Mouse (Mus musculus): ENCODE measurements at regions not wholly inside any gene's neighbourhood (a gene's known extent, or its start where the extent isn't known, plus 50 kb on each side); places are given as distances from the start of the nearest gene placed in this dataset.

GRCm38 (mm10) chrX:158544021-158544420 is 500.9 kb upstream of the Cnksr2 start:
- ChIA-PET CTCF (no interaction called here), POLR2A (no interaction called here)

DNA sequence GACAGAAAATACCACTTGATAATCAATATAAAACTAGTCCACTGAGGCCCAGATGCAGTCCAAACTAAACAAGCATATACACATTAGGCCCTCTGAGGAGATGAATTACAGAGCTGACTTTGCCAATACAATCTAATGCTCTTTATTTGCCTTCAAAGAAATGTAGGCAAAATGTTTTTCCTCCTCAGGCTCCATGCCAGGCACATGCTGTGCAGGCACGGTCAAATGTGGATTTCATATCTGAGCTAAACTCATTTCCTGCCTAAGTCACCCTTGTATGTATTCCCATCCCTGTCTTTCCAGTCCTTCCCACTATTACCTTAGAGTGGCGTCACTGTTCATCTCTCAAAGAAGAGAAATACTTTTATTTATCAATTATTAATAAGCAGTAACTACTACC is 534.8 kb upstream of the Cnksr2 start:
- ChIA-PET POLR2A (no interaction called here), CTCF (no interaction called here)

GRCm38 (mm10) chrX:158613136-158613535 is 570.0 kb upstream of the Cnksr2 start:
- POLR2A ChIA-PET = no interaction called here
- CTCF ChIA-PET = interaction anchor here in 1 of 4 experiments (0.7 kb wide), 1 partner anchor 944 kb away, joined by 5 read pairs; no protein-coding TSS in a partner anchor

DNA sequence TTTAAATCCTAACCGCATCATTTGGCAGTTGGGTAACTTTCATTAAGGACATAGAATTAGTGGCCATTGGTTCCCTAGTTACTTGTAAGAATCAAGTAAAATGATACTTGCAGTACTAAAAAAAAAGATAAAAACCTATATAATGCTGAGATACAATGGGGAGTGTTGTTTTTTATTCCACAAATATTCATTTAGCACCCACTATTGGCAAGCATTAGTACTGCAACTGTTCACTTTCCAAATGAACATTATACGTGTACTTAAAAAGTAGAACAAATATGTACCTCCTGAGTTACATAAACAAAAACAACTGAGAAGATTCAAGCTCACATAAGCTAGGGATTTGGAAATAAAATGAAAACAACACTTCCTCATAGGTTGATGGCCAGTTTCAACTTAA is 570.5 kb upstream of the Cnksr2 start:
- POLR2A ChIA-PET = no interaction called here
- CTCF ChIA-PET = no interaction called here

- POLR2A ChIA-PET = no interaction called here
- CTCF ChIA-PET = no interaction called here
Observed at GRCm38 (mm10) chrX:158614029-158614428, 570.9 kb upstream of the Cnksr2 start.

DNA sequence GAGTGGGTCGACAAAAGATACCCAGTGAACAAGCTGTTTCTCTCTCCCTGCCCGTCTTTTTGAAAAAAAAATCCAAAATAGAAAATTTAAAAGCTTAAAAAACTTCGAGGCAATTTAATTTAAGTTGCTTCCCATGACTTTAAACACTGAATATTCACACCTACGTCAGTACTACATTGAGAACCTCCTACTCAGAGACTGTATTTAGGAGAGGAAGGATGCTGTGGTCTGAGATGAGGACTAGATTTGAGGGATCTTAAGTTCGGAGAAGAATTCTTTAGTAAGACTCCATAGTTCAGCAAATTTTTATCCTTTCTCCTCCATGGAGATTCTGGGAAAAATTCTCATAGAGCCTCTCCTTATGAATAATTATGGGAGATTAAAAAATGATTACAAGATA is 571.4 kb upstream of the Cnksr2 start:
- ChIA-PET POLR2A (no interaction called here), CTCF (no interaction called here)

DNA sequence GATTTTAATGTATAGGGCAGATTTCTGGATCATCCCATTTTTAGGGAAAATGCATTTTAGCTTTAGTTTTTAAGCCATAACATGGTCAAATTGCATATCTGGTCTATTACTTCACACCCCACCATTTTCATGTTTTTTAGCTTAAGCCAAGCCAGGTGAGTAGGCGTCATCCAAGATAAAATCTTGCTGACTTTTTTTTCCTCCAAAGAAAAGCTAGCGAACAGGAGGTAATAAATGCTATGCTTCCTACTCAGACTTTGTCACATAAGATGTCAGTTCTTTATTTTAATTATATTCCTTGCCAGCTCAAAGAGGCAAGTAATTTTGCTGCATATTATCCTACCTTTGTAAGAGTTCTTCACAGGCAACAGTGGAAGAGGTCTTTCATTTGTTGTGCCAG is 572.0 kb upstream of the Cnksr2 start:
- POLR2A ChIA-PET = no interaction called here
- CTCF ChIA-PET = no interaction called here

DNA sequence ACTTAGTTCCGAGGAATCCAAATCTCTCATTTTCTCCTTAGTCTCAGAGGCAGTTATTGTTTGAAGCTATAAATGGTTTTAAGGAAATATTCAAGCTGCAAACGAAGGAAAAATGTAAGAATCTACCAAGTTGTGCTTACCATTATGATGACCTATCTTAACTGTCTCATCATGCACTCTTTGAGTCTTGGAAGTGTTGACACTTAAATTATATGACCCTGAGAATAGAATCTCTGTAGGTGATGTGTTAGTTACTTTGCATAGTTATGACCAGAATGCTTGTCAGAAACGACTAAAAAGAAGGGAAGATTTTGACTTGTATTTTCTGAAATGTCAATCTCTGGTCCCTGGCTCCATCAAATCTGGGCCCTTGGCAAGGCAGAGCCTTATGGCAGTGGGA is 582.7 kb upstream of the Rps6ka3 start:
- POLR2A ChIA-PET = no interaction called here

DNA sequence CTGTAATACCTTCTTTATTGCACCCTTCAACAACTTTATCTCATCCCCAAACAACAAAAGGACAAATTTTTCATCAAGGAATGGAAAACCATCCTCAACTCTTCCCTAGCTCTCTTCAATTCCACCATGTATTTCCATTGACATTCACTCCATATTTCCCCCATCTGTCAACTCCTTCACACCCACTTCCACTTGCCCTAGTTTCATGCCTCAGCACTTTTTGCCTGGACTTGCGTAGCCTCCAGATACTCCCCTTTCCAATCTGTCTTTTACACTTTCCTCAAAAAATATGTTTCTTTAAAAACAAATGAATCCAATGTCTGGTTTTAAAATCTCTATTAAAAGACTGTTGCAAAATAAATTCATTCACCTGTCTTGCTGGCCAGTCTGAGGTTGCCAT is 577.7 kb upstream of the Rps6ka3 start:
- ChIA-PET CTCF (no interaction called here), POLR2A (no interaction called here)

More for the DNA sequence above, 582.7 kb upstream of the Rps6ka3 start:
- CTCF ChIA-PET = no interaction called here

GRCm38 (mm10) chrX:158652226-158652625 is 557.9 kb upstream of the Rps6ka3 start:
- ChIA-PET POLR2A (no interaction called here), CTCF (no interaction called here)

GRCm38 (mm10) chrX:158656188-158656587 is 553.9 kb upstream of the Rps6ka3 start:
- POLR2A ChIA-PET = no interaction called here
- CTCF ChIA-PET = no interaction called here

DNA sequence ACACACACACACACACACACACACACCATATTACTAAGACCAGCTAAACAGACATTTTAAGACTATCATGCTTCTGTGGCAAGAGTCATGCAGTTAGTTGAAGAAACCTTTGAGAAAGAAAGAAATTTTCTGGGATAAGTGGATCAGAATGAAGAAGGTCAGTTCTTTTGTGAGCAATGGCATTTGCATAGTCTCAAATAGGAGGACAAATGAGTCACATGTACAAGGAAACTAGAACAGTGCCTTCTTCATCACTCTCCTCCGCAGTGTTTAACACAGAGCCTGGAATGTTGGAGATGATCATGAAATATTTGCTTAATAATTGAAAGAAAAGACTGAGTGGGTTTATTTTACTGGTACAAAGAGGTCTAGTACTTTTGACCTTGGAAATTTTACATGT is 515.9 kb upstream of the Rps6ka3 start:
- CTCF ChIA-PET = no interaction called here
- POLR2A ChIA-PET = no interaction called here

DNA sequence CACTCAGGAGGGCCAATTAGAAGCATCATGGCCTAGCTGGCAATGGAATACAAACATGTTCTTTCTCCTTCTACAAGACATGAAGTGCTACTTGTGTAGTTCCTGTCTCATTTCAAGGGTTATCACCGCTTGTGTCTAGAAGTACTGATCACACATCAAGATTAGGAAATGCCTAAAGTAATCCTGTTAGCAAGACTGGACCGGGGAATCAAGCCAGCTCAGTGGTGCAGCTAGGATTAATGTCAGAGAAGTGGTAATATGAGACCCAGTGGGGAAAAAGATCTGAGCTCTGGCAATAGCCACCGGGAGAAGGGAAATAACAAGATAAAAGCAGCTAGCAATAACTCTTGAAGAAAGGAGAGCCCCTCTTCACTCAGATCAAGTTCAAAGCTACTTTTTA is 506.7 kb upstream of the Rps6ka3 start:
- POLR2A ChIA-PET = no interaction called here
- CTCF ChIA-PET = no interaction called here

DNA sequence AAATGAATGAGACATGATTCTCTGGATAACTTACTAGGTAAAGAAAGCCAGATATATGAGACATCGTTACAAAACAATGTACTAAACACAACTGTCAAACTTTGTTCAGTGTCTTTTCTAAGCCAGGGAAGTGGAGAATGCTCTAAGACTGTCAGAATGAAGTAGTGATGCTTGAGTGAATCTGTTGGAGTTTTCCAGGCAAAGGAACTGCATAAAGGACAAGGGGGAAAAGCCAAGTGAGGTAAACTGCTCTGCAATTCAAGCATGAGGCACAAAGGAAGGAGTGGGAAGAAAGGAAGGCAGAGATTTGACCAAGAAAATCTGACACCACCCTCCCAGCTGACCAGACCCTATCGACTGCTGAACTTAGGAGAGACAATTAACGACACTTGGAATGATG is 500.3 kb upstream of the Rps6ka3 start:
- ChIA-PET CTCF (no interaction called here), POLR2A (no interaction called here)

DNA sequence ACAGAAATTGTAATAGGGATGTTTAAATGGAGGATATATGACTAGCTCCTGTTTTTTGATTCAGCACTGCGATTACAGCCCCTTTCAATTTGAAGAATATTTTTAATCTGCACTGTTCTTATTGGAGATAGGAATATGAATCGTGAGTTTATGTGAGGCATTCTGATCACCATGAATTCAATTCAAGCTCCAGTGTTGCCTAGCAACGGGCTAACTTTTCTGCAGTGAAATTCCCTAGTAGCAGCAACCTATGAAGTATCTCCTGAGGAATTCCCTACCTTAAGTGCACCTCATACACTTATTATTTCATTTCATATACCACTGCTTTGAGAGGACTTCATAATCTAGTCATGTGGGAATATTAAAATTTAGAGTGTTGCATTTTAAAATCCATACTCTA is 465.4 kb upstream of the Rps6ka3 start:
- ChIA-PET CTCF (no interaction called here), POLR2A (no interaction called here)

- POLR2A ChIA-PET = no interaction called here
- CTCF ChIA-PET = no interaction called here
Observed at GRCm38 (mm10) chrX:158745766-158746541, 464.2 kb upstream of the Rps6ka3 start.

Measured in embryonic stem cell, embryonic (primary cell).